Mouse (Mus musculus): ENCODE data around the gene Rrp12. TPM values are rescaled to one million over a fixed set of nuclear protein-coding genes. Genes with fewer than 3 reads are reported as not detected.
"Not testable (repeated sequence)": the region's sequence is repeated elsewhere in the genome, so short reads cannot be mapped to it uniquely, and the experiment has no call there.

Gene Rrp12
- polyA plus RNA-seq, 1 experiment from 2014 or later = 4.3 TPM

DNA sequence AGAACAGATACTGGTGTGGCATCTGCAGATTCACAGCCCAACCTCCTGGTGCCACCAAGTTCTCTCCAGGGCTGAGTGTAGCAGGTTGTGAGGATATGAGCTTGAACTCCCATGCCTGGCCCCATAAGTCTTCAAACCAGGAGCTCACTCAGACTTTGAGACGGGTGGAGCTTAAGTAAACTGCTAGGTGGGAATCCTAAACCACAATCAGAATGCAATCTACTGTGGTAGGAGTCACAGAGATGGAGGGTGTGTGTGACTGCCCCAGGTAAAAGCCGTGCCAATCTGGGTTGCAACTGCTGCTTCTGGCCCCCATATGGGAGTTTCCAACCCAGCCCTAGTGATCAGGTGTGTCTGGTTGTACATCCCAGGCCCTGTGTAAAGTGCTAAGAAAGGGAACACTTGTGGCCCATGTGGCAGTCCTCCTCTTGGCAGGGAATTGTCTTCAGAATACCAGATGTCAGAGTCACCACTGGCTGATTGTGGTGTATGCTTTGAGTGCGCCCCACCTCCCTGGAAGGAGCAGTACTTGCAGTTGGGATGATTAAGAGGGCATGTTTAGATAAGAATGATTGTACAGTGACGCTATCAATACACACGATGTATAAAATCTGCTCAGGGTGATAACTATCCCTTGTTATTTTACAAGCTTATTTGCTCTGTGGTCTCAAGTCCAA is 38.7 kb downstream of the Rrp12 start:
- no peak overlapping the region for H3K9ac ChIP-seq (replicated peaks)
- H3K36me3 ChIP-seq (replicated peaks; ENCODE audit: insufficient read depth, low read length) = 0 out of 2 replicates have a peak, but pooled peaks cover 3% of the 10 kb centered on the region
- no peak overlapping the region for H3K4me3 ChIP-seq (ENCODE audit: low read depth, low read length)
- no peaks in the 10 kb centered on the region for H3K9me3 ChIP-seq (ENCODE audit: low read length)
- H3K27me3 ChIP-seq (ENCODE audit: insufficient read depth, low read length) = no peaks in the 10 kb centered on the region
- no peak for DNase-seq
- peaks cover 6% of the 10 kb centered on the region; the same call in 1 of the 2 replicates for H3K4me1 ChIP-seq (ENCODE audit: insufficient read depth)
- WGBS (ENCODE audit: insufficient replicate concordance) = 44% methylated on average over 5 of the region's 5 CpGs
- peak; percentile 19; the same call in 1 of the 2 replicates for ATAC-seq
- no peak overlapping the region for H3K4me2 ChIP-seq (ENCODE audit: low read depth, low read length)
- no peak overlapping the region for H3K27ac ChIP-seq (ENCODE audit: low read depth)
- TF ChIP-seq EP300 (IDR thresholded peaks at IDR 0.05; ENCODE audit: low read depth) (peak; percentile 40; the same call in 1 of the 2 replicates), CTCF (IDR thresholded peaks at IDR 0.05; ENCODE audit: low read depth) (no peak)

DNA sequence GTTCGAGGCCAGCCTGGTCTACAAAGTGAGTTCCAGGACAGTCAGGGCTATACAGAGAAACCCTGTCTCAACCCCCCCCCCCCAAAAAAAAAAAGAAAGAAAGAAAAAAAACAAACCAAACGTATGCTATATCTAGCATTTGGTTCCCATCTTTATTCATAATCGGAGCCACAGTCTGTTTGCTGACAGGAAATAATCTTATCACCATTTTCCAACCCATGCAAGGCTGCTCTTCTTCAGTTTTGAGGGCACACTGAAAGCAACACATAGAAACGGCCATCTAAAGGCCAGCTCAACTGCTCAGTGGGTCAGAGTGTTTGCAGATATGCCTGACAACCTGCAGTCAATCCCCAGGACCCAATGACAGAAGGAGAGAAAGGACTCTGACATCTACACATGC is 43.5 kb downstream of the Rrp12 start:
- Histone ChIP-seq H3K36me3 (replicated peaks; ENCODE audit: insufficient read depth, low read length) (no peaks in the 10 kb centered on the region), H3K27me3 (ENCODE audit: insufficient read depth, low read length) (no peaks in the 10 kb centered on the region), H3K4me1 (ENCODE audit: insufficient read depth) (peaks cover 10% of the 10 kb centered on the region), H3K4me3 (ENCODE audit: low read depth, low read length) (no peak overlapping the region), H3K9ac (replicated peaks) (no peak overlapping the region), H3K4me2 (ENCODE audit: low read depth, low read length) (no peak overlapping the region), H3K27ac (ENCODE audit: low read depth) (no peak overlapping the region), H3K9me3 (ENCODE audit: low read length) (no peaks in the 10 kb centered on the region)
- no peak for TF ChIP-seq CTCF (IDR thresholded peaks at IDR 0.05; ENCODE audit: low read depth)
- TF ChIP-seq EP300 (IDR thresholded peaks at IDR 0.05; ENCODE audit: low read depth) = peak; percentile 56; the same call in 1 of the 2 replicates
- no peak for ATAC-seq
- DNase-seq = no peak
- 57% methylated on average over 4 of the region's 4 CpGs for WGBS (ENCODE audit: insufficient replicate concordance)

DNA sequence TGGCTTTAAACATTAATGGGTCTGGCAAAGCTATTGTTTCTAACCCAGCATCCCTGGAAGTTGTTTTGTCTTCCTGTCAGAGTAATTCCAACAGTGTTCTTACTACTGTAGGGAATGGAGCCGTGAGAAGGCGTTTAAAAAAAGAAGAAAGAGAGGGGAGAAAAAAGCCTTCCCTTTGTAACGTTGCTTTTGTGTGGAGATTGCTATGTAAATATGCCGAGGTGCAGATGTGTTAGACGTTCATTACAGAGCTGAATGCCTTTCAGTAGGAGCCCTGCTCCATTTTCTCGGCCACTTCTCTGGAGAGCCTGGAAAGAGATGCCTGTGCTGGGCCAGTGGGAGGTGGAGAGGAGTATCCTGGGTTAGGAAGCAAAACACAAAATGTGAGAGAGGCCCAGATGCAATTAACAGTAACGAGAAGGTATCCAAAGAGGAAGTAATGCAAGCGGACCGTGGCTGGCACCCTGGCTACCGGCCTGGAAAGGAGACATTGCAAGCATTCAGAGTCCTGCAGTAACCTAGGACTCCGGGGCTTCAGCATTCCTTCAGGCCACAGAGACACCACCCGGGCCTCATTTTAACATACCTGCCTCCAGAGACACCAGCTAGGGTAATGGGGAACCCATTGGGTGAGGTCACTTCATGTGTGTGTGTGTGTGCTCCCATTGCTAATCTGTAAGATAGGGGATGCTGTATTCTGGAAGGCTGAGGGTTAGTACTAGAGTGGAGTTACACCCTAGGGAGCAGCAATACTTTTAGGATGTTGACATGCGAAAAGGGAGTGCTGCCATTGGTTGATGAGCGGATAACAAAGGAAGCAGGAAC is 45.0 kb downstream of the Rrp12 start:
- no peak for ATAC-seq
- Histone ChIP-seq H3K9ac (replicated peaks) (peak overlapping the region; percentile 26; the same call in 1 of the 2 replicates), H3K4me1 (ENCODE audit: insufficient read depth) (peaks cover 11% of the 10 kb centered on the region), H3K4me2 (ENCODE audit: low read depth, low read length) (peak overlapping the region; percentile 30; the same call in 1 of the 2 replicates), H3K27ac (ENCODE audit: low read depth) (peak overlapping the region; percentile 55; the same call in 1 of the 2 replicates), H3K27me3 (ENCODE audit: insufficient read depth, low read length) (no peaks in the 10 kb centered on the region), H3K4me3 (ENCODE audit: low read depth, low read length) (no peak overlapping the region), H3K36me3 (replicated peaks; ENCODE audit: insufficient read depth, low read length) (no peaks in the 10 kb centered on the region), H3K9me3 (ENCODE audit: low read length) (no peaks in the 10 kb centered on the region)
- peak; percentile 34 for DNase-seq
- WGBS (ENCODE audit: insufficient replicate concordance) = 41% methylated on average over 14 of the region's 14 CpGs
- TF ChIP-seq EP300 (IDR thresholded peaks at IDR 0.05; ENCODE audit: low read depth) (no peak), CTCF (IDR thresholded peaks at IDR 0.05; ENCODE audit: low read depth) (no peak)

DNA sequence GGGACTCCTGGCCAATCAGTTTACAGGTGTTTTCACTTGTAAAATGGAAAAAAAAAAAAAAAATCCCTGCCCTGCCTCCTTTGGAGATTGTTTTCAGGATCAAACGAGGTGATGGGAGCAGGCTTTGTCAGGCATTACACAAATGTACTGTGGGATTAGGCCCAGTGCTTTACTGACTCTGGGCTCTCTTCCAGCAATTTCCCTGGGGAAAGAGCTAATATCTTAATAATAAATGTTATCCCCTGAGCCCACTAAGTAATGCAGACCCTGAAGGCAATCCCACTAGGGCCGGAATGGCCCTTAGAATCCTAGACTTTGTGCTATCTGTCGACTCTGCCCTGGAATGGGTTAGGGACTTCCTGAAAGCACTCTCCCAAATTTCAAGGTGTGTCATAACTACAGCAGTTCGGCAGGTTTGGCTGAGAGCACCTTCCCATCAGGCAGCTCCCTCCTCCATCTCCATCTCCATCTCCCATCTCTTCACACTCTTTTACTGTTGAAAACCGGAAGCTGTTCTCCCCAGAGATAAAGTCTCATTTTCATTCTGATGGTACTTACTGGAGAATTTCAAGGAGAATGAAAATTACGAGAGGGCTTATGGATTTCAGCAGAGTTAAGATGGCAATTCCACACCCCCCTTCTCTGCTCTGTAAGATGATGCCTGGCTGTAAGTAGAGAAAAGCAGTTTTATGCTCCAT is 45.8 kb downstream of the Rrp12 start:
- H3K4me1 ChIP-seq (ENCODE audit: insufficient read depth) = peaks cover 14% of the 10 kb centered on the region
- no peak overlapping the region for H3K9ac ChIP-seq (replicated peaks)
- no peak overlapping the region for H3K27ac ChIP-seq (ENCODE audit: low read depth)
- TF ChIP-seq CTCF (IDR thresholded peaks at IDR 0.05; ENCODE audit: low read depth) (no peak), EP300 (IDR thresholded peaks at IDR 0.05; ENCODE audit: low read depth) (no peak)
- no peak overlapping the region for H3K4me2 ChIP-seq (ENCODE audit: low read depth, low read length)
- H3K27me3 ChIP-seq (ENCODE audit: insufficient read depth, low read length) = no peaks in the 10 kb centered on the region
- H3K36me3 ChIP-seq (replicated peaks; ENCODE audit: insufficient read depth, low read length) = no peaks in the 10 kb centered on the region
- 63% methylated on average over 6 of the region's 6 CpGs for WGBS (ENCODE audit: insufficient replicate concordance)
- ATAC-seq (no peak), DNase-seq (no peak)
- no peak overlapping the region for H3K4me3 ChIP-seq (ENCODE audit: low read depth, low read length)
- no peaks in the 10 kb centered on the region for H3K9me3 ChIP-seq (ENCODE audit: low read length)

DNA sequence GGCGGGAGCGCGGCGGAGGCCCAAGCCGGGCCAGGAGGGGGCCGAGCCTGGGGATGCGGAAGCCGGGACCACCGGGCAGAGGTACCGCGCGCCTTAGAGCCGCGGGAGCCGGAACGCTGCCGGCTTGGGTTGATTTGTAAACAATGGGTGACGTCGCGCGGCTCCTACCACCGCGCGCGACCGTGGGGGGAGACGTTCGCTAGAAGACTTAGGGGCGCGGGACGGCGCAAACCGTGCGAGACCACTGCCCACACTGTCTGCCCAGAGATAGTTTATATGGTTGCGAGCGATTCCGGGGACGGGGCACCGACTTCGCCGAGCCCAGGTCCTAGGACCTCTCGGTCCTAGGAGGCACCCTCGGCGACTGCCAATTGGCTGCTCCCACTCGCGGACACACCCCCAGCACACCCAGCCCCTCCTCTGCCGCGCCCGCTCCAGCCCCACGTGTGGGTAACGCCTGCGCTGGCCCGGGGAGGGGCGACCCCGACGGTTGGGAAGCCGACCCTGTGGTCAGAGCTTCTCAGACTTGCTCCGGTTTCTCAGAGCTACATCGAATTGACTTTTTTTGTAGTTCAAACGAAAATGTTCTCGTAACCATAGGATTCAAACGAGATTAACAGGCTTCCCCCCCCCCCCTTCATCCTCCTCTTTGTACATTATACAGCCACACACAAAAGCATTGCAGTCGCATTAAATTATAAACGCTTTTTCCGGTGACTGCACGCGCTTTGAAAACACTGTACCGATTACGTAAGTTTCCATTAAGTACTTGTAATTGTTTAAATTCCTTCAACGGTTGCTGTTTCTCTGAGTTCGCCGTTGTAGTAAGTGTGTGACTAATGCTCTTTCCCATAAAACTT is 47.8 kb downstream of the Rrp12 start, which contains the start of gene Frat2:
TSS of gene Frat2 (minus strand) at position 141 of the 860 bp plus-strand sequence.
- ATAC-seq = peak; percentile 93
- no peaks in the 10 kb centered on the region for H3K36me3 ChIP-seq (replicated peaks; ENCODE audit: insufficient read depth, low read length)
- H3K9ac ChIP-seq (replicated peaks) = peak within 1 kb of the TSS; percentile 83
- peak within 1 kb of the TSS; percentile 92 for H3K4me3 ChIP-seq (ENCODE audit: low read depth, low read length)
- H3K9me3 ChIP-seq (ENCODE audit: low read length) = no peaks in the 10 kb centered on the region
- TF ChIP-seq EP300 (IDR thresholded peaks at IDR 0.05; ENCODE audit: low read depth) (peak; percentile 66), CTCF (IDR thresholded peaks at IDR 0.05; ENCODE audit: low read depth) (no peak)
- H3K4me1 ChIP-seq (ENCODE audit: insufficient read depth) = peaks cover 14% of the 10 kb centered on the region
- peak within 1 kb of the TSS; percentile 85 for H3K4me2 ChIP-seq (ENCODE audit: low read depth, low read length)
- peak within 1 kb of the TSS; percentile 96 for H3K27ac ChIP-seq (ENCODE audit: low read depth)
- H3K27me3 ChIP-seq (ENCODE audit: insufficient read depth, low read length) = no peaks in the 10 kb centered on the region
- WGBS (ENCODE audit: insufficient replicate concordance) = under 1% methylated on average over 68 of the region's 72 CpGs
- DNase-seq = peak; percentile 93

DNA sequence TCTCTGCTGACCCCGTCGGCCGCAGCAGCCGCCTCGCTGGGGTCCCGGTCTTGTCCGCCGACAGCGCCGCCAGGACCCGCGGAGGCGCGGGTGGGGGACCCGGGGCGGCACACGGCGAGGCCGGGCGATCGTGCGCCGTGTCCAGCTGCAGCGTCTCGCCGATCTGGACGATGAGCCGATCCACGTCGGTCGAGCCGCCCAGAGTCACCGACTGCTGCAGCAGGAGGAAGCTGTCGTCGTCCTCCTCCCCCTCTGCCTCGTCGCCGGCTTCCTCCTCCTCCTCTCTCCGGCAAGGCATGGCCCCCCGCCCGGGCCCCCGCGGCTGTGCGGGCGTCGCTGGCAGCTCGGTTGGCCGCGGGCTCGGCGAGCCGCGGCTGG is 48.4 kb downstream of the Rrp12 start:
- under 1% methylated on average over 37 of the region's 53 CpGs for WGBS (ENCODE audit: insufficient replicate concordance)
- DNase-seq; H3K9me3 ChIP-seq (ENCODE audit: low read length); H3K27me3 ChIP-seq (ENCODE audit: insufficient read depth, low read length); H3K36me3 ChIP-seq (replicated peaks; ENCODE audit: insufficient read depth, low read length): not testable (repeated sequence)
- Histone ChIP-seq H3K9ac (replicated peaks) (peak overlapping the region; percentile 83), H3K4me3 (ENCODE audit: low read depth, low read length) (peak overlapping the region; percentile 92), H3K4me2 (ENCODE audit: low read depth, low read length) (peak overlapping the region; percentile 85), H3K4me1 (ENCODE audit: insufficient read depth) (peaks cover 14% of the 10 kb centered on the region), H3K27ac (ENCODE audit: low read depth) (peak overlapping the region; percentile 96)
- peak; percentile 48 for ATAC-seq

All from liver, postnatal 0 days (tissue).